8 mouse cellular contexts compared by ENCODE assay signal in genomic region chr2:166656630-166657029, GRCm38 (mm10). TPM values are rescaled to one million over a fixed set of nuclear protein-coding genes. Genes with fewer than 3 reads are reported as not detected.
DNase-seq lines count a peak whose midpoint lies in the region; ATAC-seq lines count a peak whose summit lies in the region.

No protein-coding gene starts in this region.

- no peak overlapping the region for H3K9ac ChIP-seq in heart, embryonic 11.5 days (ENCODE audit: low read depth, low read length)
- H3K9ac ChIP-seq in hindbrain, embryonic 13.5 days, result no peak overlapping the region
- H3K9ac ChIP-seq in midbrain, embryonic 13.5 days (replicated peaks), result no peak overlapping the region

- H3K4me3 ChIP-seq in heart, embryonic 11.5 days (ENCODE audit: low read depth, low read length), result no peak overlapping the region
- H3K4me3 ChIP-seq in hindbrain, embryonic 13.5 days, result peak overlapping the region; percentile 10
- no peak overlapping the region for H3K4me3 ChIP-seq in midbrain, embryonic 13.5 days (replicated peaks)

- peak overlapping the region; percentile 79 for H3K27ac ChIP-seq in heart, embryonic 11.5 days (ENCODE audit: low read depth, low read length)
- peak overlapping the region; percentile 79 for H3K27ac ChIP-seq in hindbrain, embryonic 13.5 days
- H3K27ac ChIP-seq in midbrain, embryonic 13.5 days, result peak overlapping the region; percentile 78

- no peak overlapping the region for H3K4me2 ChIP-seq in heart, embryonic 11.5 days
- peak overlapping the region; percentile 31 for H3K4me2 ChIP-seq in hindbrain, embryonic 13.5 days
- peak overlapping the region; percentile 33 for H3K4me2 ChIP-seq in midbrain, embryonic 13.5 days (replicated peaks)

- no peak for ATAC-seq in heart, embryonic 11.5 days (replicated peaks; ENCODE audit: insufficient number of reproducible peaks, low FRiP score, low TSS enrichment)
- ATAC-seq in hindbrain, embryonic 13.5 days (ENCODE audit: low FRiP score), result no peak
- ATAC-seq in midbrain, embryonic 13.5 days, result 0 out of 2 replicates have a peak, but pooled peaks have one; percentile 2

- H3K4me1 ChIP-seq in heart, embryonic 11.5 days (ENCODE audit: control insufficient read depth, insufficient read depth, low read length), result peaks cover 23% of the 10 kb centered on the region
- peaks cover 64% of the 10 kb centered on the region for H3K4me1 ChIP-seq in hindbrain, embryonic 13.5 days (replicated peaks)
- H3K4me1 ChIP-seq in midbrain, embryonic 13.5 days (replicated peaks), result peaks cover 48% of the 10 kb centered on the region

- no peaks in the 10 kb centered on the region for H3K36me3 ChIP-seq in heart, embryonic 11.5 days (ENCODE audit: control insufficient read depth, insufficient read depth, low read length)
- no peaks in the 10 kb centered on the region for H3K36me3 ChIP-seq in hindbrain, embryonic 13.5 days
- H3K36me3 ChIP-seq in midbrain, embryonic 13.5 days, result no peaks in the 10 kb centered on the region

- no peaks in the 10 kb centered on the region for H3K9me3 ChIP-seq in heart, embryonic 11.5 days (replicated peaks; ENCODE audit: control insufficient read depth, low read length)
- H3K9me3 ChIP-seq in hindbrain, embryonic 13.5 days, result no peaks in the 10 kb centered on the region
- H3K9me3 ChIP-seq in midbrain, embryonic 13.5 days, result no peaks in the 10 kb centered on the region

- intact Hi-C loops in heart, postnatal 25 days (cut with DNase I), result no loop called here

- WGBS in heart, embryonic 11.5 days (ENCODE audit: insufficient replicate concordance), result 67% methylated on average over 4 of the region's 4 CpGs
- 38% methylated on average over 4 of the region's 4 CpGs for WGBS in hindbrain, embryonic 13.5 days
- WGBS in midbrain, embryonic 13.5 days, result 52% methylated on average over 4 of the region's 4 CpGs

- H3K27me3 ChIP-seq in heart, embryonic 11.5 days (ENCODE audit: control insufficient read depth, insufficient read depth, low read length), result no peaks in the 10 kb centered on the region
- no peaks in the 10 kb centered on the region for H3K27me3 ChIP-seq in hindbrain, embryonic 13.5 days
- H3K27me3 ChIP-seq in midbrain, embryonic 13.5 days, result no peaks in the 10 kb centered on the region

- no peak for DNase-seq in heart, postnatal 25 days (ENCODE audit: low spot score)
- peak; percentile 86 for DNase-seq in T-cell, adult 2 months (ENCODE audit: low spot score)
- no peak for DNase-seq in urinary bladder, postnatal 14 days (ENCODE audit: low spot score)
- no peak for DNase-seq in frontal cortex, adult 2 months (ENCODE audit: extremely low spot score in 1 of 2, low spot score in 1 of 2)
- DNase-seq in right cerebral cortex, postnatal 14 days, result no peak

RNA-seq across cellular contexts. Expression of gene Prex1, which starts 57.0 kb away (rescaled TPM):
- 7.0 and 10.1 TPM in 2 replicates for polyA plus RNA-seq in heart, embryonic 11.5 days (2014; fragmentation: Nextera tagmentation; extraction: Ambion mirVana)
- total RNA-seq in heart, postnatal 25 days (2021), result 1 to 10 TPM; 5.9 to 6.6 TPM
- polyA plus RNA-seq in hindbrain, embryonic 13.5 days (2015; fragmentation: Nextera tagmentation; extraction: Ambion mirVana), result 24.7 and 29.7 TPM in 2 replicates
- 17.7 and 21.1 TPM in 2 replicates for polyA plus RNA-seq in midbrain, embryonic 13.5 days (2015; fragmentation: Nextera tagmentation; extraction: Ambion mirVana)
- polyA plus RNA-seq in frontal cortex, adult 2 months (2012; rRNA removed), result 101 and 102 TPM in 2 replicates
